Mouse (Mus musculus) embryo, embryonic 9.5 days (tissue): ENCODE data around the gene Fv1.
A peak's percentile ranks its signal among the peaks of the same experiment; 100 is the strongest.
"Not testable (repeated sequence)": the region's sequence is repeated elsewhere in the genome, so short reads cannot be mapped to it uniquely, and the experiment has no call there.

Source experiments
- DNase-seq: peaks from one replicate; pipeline ENCODE4 v3.0.0-alpha.2; 2017; ENCODE audit errors: extremely low spot score

Fv1 gene

GRCm38 (mm10) chr4:147868450-147869031, at the start of gene Fv1, which contains the start of gene Miip:
TSS of gene Fv1 (plus strand) at chr4:147868979.
TSS of gene Miip (minus strand) at chr4:147868816.
- DNase-seq = peak; percentile 94

GRCm38 (mm10) chr4:147819659-147820058, 49.1 kb upstream of the Fv1 start:
- not testable (repeated sequence) for DNase-seq

- not testable (repeated sequence) for DNase-seq
Observed at GRCm38 (mm10) chr4:147821414-147821813, 47.4 kb upstream of the Fv1 start.

- DNase-seq = no peak
Observed at GRCm38 (mm10) chr4:147824389-147824788, 44.4 kb upstream of the Fv1 start.

GRCm38 (mm10) chr4:147839282-147839681, 29.5 kb upstream of the Fv1 start:
- DNase-seq = not testable (repeated sequence)

GRCm38 (mm10) chr4:147842871-147843270, 25.9 kb upstream of the Fv1 start:
- no peak for DNase-seq

- DNase-seq = no peak
Observed at GRCm38 (mm10) chr4:147847614-147848583, 20.9 kb upstream of the Fv1 start, which contains the start of gene Zfp933. TSS of gene Zfp933 (minus strand) at chr4:147848366.

- peak; percentile 75 for DNase-seq
Observed at GRCm38 (mm10) chr4:147848584-147848991, 20.2 kb upstream of the Fv1 start.

- DNase-seq = no peak
Observed at GRCm38 (mm10) chr4:147850776-147851175, 18.0 kb upstream of the Fv1 start.

- no peak for DNase-seq
Observed at GRCm38 (mm10) chr4:147862051-147862450, 6.7 kb upstream of the Fv1 start.

- no peak for DNase-seq
Observed at GRCm38 (mm10) chr4:147865651-147866050, 3.1 kb upstream of the Fv1 start.

- no peak for DNase-seq
Observed at GRCm38 (mm10) chr4:147866056-147866455, 2.7 kb upstream of the Fv1 start.

- DNase-seq = not testable (repeated sequence)
Observed at GRCm38 (mm10) chr4:147866793-147867192, 2.0 kb upstream of the Fv1 start.

- DNase-seq = peak; percentile 24
Observed at GRCm38 (mm10) chr4:147867563-147868449, 973 bp upstream of the Fv1 start.

GRCm38 (mm10) chr4:147869238-147869637, 459 bp downstream of the Fv1 start:
- DNase-seq = peak; percentile 39

GRCm38 (mm10) chr4:147875852-147876575, 7.2 kb downstream of the Fv1 start:
- DNase-seq = no peak

GRCm38 (mm10) chr4:147878537-147878936, 9.8 kb downstream of the Fv1 start:
- no peak for DNase-seq

GRCm38 (mm10) chr4:147879456-147879855, 10.7 kb downstream of the Fv1 start:
- DNase-seq = no peak

- no peak for DNase-seq
Observed at GRCm38 (mm10) chr4:147879865-147880264, 11.1 kb downstream of the Fv1 start.

GRCm38 (mm10) chr4:147881792-147882191, 13.0 kb downstream of the Fv1 start:
- DNase-seq = no peak

GRCm38 (mm10) chr4:147883041-147883440, 14.3 kb downstream of the Fv1 start:
- no peak for DNase-seq
